Mouse (Mus musculus) mesoderm, embryonic 11.5 days (tissue): ENCODE measurements around the gene Il2rb.
A peak's percentile ranks its signal among the peaks of the same experiment; 100 is the strongest.

Source experiments
- DNase-seq: peaks from one replicate; pipeline ENCODE4 v3.0.0-alpha.2; 2012; ENCODE audit warnings: low read depth, low spot score

Il2rb gene

DNA sequence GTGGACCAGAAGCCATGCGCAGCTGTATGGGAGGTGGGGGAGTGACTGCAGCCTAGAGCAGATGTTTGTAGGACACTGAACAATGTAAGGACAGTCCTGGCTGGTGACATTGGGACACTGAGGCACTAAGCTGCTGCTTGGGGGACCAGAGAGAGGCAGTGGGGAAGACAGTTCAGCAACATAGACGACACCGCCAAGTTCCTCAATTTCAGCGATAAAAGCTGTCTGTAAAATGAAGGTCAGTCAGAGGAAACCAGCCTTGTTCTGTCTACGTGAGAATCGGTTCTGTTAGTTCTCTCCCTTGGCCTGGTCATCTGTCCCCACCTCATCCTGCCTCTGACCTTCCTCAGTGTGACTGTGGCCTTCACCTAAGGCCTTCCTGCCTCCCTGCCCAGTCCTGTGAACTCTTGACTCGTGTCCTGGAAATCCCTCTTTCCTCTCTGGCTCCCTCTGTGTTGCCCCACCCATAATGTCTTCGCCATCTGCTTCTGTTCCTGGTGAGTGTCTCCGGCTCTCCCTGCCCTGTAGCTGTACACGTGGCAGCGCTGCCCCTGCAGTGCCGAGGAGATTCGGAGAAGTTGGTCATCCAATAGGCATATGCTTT is 25.1 kb upstream of the Il2rb start:
- DNase-seq = no peak

DNA sequence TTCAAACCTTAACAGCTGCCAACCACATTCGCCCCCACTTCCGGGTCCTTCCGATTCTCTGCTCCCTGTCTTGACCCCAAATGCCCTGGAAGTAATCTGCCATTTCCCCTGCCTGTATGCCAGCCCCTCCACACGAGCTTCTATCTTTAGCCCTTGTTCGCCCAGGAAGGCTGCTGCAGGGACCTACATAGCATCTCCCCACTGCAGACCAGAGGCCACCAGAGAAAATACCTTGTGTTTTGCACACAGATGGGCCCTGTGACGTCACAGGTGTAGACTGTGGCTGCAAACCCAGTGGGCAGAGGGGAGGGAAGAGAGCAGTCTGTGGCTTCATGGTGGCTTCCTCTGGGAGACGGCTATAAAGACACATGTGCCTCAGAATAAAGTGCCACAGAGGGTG is 23.1 kb upstream of the Il2rb start:
- DNase-seq = no peak

DNA sequence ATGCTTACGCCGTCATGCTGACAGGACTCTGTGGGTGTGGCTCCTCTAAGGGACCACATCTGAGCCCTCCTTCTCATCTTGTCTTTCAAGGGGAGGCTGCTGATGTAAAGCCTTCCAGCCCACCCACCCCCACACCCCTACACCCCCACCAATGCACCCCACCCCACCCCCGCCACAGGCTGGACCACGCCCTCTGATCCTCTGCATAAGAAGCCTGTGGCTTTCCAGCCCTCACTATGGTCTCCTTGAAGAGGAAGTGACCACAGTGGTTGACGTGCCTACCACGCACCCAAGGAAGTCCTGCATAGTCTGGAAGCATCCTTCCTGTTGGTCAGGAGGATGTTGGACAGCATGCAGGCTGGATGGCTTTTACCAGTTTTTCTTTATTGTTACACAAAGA is 20.7 kb upstream of the Il2rb start:
- DNase-seq = no peak

DNA sequence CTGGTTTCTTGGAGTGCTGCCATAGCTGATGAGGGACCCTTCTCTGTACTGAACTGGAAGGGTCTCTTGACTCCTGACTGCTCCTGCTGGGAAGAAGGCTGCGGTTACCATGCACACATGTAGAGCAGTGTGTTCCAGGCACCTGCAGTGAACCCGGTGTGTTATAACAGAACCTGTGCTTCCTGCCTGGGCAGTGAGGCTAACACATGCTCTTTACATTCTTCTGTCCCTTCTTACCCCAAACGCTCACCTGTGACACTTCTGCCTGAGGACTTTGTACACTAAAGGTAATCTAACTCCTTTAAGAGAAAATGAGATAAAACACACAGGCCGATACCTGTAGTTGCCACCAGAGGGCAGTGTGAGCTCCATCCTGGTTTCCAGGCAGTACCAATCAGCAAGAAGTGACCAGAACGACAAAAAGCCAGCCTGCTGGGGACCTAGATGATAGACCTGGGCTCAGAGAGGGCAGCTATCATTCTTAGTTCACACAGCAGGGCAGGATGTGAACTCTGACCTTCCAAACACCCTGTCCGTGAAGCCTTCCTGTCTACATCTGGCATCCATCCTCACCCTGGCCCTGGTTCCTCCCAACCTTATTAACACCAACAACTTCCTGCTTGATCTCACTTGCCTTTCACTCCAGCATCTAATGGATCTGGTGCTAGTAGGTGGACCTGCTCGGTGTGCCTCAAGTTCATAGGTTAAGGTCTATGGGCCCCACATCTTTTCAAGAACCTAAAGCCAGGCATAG is 19.5 kb upstream of the Il2rb start:
- peak; percentile 82 for DNase-seq

DNA sequence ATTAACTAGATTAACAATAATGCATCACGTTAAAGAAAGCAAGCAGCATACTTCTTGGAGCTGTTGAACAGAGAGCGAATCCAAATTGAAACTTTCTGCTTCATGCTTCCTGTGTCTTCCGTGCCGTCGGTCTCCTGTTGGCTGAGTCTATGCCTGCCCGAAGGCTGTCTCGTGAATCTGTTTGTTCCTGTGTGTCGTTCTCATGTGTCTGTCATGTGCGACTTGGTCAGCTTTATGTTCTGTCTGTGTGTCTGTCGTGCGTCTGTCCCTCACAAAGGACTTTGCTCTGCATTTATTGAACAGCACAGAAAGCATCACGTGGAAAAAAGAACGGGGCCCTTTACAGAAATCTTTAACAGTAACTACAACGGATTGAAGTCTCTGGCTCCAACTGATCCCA is 17.9 kb upstream of the Il2rb start:
- DNase-seq = no peak

DNA sequence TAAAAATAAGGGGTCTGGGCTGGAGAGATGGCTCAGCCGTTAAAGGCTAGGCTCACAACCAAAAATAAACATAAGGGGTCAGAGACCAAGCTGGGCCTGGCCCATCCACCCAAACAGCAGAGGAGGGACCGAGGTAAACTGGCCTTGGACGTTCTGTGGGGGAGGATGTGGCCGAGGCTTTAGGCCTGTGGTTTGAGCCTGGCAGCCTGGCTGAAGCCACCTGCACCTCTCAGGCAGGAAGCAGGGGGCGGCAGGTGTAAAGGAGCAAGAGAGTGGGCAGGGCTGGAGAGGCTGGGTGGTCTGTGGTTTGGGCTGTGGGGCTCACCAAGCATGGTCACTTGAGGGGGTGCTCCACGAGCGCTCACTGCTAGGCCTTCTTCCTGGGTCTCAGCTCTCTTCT is 16.9 kb upstream of the Il2rb start:
- DNase-seq = no peak

DNA sequence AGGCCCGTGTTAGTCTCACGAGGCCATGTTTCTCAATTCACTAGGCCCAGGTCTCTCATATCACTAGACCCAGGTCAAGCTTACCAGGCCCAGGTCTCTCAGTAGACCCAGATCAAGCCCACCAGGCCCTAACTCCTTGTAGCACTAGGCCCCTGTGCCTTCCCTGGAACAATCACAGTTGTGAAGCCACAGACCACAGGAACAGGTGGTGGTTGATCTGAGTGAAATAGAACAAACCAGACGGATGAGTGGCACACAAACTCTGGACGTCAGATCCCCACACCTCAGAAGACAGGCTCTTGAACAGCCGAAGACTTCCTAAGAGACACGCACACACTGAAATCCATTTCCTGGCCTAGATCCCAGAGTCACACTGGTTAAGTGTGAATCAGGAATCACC is 15.7 kb upstream of the Il2rb start:
- no peak for DNase-seq

DNA sequence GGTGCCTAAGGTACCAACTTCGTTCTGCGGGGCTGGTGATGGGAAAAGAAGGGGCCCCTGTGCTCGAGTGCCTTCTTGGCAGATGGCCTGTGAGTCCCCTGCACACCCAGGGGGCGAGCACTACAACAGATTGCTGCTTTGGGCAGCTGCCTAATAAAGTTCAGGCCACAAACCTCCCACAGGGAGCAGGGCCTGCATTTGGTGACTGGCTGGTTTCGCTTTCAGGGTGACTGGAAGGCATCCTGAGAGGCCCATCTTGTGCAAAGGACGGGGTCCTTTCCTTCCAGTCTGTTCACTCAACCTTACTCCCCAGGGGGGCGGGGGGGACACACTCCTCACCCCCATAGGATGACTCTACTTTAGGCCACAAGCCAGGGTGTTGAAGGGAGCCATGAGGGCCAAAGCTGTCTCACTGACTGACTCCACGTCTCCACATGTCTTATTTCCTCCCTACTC is 15.1 kb upstream of the Il2rb start:
- DNase-seq = no peak

DNA sequence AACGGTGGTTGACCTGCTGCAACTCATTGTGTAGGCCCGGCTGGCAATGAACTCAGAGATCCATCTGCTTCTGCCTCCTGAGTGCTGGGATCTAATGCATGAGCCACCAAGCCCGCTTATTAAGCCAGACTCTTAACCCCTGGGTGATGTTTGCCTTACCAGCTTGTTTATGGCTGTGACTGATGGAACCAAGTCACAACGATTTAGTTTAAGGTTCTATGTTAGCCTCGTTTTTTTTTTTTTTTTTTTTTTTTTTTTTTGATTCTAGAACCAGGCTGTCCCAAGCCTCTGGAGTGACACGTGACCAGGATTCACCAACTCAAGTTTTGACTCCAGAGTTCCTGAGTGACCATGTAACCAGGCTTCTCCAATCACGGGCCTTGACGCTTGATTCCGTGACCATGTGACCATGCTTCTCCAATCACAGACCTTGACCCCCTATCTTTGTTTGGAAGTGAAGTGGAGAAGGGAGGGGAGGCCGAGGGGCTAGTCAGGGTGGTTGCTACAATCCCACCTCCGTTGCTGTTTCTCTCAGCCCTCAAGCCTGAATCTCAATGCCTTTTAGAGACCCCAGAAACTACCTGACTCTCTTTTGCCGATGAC is 14.3 kb upstream of the Il2rb start:
- DNase-seq = peak; percentile 77

DNA sequence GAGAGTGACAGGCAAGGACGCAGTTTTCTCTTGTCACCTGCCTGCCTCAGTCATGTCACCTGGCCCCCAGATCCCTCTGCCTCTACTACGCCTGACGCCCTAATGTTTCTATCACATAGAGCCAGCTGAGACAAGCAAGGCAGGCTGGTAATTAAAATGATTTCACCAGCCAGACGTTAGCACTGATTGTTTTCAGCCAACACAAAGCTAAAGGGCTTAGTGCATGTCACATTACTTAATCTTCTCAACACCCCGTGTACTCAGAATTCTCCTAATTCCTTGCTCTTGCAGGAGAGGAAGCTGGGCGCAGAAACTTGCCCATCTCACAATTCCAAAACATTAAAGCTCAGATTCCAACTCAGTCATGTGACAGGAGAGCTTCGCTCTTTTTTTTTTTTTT is 13.4 kb upstream of the Il2rb start:
- no peak for DNase-seq

DNA sequence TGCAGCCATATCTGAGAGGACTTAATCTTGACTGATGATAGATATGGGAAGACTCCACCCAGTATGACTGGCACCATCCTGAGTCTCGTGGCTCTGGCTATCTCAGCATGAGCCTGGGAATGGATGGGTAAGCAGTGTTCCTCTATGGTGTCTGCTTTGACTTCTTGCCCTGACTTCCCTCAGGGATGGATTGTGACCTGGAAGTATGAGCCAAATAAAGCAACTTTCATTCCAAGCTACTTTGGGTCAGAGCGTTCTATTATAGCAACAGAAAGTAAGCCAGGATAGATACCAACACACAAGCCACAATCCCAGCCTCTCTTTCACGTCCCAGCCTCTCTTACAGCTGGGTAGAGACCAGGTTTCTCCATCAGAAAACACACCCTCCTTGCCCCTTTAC is 10.5 kb upstream of the Il2rb start:
- DNase-seq = no peak

DNA sequence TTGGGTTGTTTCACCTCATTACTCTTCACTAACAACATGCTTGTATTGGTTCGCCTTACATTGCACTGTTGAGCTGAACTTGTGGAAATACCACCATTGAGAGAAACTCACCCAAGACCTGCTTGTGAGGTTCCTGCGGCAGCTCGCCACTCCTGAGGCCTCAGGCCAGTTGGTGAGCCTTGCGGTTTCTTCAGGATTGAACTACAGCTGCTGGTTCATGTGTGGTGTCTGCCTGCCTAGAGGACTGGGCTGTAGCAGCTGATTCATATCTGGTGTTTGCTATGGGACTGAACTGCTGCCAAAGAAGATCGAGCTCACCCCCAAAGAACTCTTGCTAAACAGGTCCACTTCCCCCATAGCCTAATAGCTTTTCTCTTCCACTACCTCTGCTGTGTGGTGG is 9.7 kb upstream of the Il2rb start:
- DNase-seq = no peak

DNA sequence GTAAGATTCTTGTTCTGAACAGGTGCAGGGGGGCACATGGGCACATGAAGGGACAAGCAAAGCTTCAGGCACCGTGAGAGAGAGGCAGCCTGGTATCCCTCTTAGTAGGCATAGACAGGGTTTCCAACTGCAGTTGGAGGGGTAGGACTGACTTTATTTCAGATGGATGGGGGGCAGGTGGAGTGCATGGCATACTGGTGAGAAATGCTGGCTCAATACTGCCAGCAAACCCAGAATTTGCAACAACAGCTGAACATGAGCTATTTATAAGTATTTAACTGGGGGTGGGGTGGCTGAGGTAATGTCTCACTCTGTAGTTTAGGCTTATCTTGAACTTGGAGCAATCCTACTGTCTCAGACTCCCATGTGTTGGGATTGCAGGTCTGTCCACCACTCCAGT is 8.9 kb upstream of the Il2rb start:
- DNase-seq = no peak

DNA sequence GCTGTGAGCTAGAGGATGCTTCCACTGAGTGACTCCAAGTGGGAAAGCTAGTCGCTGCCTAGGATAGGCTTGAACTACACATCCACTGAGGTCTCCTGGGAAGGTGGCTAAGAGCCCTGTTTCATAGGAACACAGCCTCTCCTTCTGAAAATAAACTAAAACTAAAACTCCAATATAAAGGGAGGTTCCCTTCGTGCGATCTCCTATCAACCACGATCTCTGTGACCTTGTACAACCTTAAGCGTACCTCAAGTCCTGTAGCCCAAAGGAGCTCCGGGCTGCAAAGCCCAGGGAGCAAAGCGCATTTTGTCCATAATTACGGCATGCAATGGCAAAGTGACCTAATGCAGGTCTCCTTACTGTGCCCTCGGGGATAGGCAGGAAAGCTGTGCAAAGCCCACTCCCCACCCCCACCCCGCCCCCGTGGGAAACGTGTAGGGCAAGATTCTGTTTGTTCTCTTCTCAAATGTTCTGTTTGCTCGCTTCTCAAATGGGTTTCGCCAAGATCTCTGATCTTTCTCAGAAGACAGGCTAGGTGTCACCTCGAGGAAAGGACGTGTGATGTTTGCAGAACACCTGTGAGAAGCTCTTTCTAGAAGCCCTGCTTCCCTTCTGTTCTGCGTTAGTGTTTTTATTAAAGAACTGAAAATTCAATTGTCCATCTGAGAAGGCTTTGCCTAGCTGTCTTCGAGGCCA is 7.5 kb upstream of the Il2rb start:
- no peak for DNase-seq

DNA sequence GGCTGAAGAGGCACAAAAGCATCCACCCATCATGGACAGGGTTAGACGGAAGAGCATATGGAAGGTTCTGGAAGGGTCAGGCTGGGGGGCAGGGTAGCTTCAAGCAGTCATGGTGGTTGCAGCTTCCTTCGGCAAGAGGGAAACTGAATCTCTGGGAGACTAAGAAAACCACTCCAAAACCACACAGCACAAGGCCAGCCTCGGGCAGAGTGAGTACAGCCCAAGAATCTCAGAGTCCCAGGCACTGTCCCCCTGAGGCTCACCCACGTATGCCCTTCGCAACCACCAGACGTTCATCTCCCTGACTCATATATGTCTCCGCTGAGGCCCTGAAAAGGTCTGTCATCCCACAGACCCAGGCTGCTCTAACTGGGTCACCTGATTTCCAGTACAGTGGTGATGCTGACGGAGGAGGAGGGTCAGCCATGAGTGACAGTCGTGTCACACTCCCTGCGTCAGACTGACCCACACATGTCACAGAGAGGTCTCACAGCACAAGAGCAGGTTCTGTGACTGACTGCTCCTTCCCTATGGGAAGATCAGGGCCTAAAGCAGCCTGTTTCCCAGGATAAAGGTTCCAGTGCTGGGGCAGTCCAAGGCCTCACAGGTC is 1.6 kb downstream of the Il2rb start:
- DNase-seq = no peak

DNA sequence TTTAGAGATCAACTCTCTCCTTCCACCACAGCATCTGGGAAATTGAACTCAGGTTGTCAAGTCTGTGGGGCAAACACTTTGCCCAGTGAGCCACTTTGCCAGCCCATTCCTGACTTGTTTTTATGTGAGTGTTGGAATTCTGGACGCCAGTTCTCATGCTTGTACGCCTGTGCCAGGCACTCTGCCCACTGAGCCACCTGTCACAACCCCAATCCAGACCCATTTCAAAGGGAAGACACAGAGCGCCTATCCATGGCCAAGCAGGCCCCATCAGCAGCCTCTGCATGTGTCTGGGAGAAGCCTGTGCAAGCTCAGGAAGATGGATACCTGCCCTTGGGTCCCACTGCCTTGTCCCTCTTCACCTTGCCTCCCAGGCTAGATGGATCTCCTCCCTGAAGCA is 3.8 kb downstream of the Il2rb start:
- DNase-seq = no peak

DNA sequence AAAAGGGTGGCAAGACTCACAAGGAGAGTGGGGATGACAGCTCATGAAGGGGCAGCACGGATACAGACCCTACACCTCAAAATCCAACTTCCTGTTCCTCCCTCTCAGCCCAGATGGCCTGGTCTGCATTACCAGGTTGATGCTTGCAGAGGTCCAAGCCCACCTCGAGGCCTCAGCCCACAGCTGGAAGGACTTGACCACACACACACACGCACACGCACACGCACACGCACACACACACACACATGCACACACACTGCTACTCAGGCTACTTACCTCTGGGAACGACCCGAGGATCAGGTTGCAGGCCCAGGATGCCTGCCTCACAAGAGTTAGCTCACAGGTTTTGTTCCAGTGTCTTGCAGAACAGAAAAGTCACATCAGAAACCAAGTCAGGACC is 5.2 kb downstream of the Il2rb start:
- DNase-seq = no peak

DNA sequence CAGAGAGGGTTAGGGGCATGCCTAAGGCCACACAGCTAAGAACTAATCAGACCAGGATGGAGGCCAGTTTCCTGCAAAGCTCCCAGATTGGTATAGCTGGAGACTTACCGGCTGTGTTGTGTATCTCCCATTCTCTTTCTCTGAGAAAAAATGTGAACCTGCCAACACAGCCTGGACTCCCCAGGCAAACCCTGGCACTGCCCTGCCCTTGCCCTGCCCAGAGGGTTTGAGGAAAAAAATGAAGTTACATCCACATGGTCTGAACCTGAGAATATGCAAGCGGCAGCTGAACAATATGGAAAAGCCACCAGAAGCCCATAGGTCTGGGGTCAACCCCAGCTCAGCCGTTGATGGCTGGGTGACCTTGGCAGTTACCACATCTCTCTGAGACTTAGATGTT is 5.8 kb downstream of the Il2rb start:
- DNase-seq = no peak

DNA sequence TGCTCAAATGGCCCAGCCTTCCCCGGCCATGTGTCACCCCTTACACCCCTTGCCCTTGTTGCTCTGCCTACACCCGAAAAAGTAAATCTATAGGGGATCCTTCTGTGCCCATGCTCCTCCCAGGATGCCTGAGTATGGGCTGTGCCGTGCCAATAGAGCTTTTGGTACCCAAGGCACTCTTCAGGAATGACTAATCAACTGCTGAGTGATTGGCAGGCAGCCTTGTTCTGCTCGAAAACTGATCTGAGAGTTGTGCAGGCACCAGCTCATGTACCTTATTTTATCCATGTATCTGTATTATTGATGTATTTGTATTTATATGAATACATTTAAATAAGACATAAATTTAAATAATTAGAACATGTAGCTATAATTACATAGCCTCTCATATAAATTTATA is 8.0 kb downstream of the Il2rb start:
- DNase-seq = no peak

DNA sequence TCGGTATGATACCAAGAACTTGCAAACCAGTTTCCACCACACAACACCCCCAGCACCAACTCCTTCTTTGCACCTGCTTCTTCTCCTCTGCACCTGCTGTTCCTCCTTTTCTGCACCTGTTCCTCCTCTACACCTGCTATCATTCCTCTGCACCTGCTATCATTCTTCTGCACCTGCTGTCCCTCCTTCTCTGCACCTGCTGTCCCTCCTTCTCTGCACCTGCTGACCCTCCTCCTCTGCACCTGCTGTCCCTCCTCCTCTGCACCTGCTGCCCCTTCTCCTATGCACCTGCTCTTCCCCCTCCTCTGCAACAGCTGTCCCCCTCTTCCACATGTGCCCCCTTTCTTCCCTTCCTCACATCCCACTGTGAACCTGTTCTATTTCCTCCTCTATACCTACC is 8.5 kb downstream of the Il2rb start:
- no peak for DNase-seq

DNA sequence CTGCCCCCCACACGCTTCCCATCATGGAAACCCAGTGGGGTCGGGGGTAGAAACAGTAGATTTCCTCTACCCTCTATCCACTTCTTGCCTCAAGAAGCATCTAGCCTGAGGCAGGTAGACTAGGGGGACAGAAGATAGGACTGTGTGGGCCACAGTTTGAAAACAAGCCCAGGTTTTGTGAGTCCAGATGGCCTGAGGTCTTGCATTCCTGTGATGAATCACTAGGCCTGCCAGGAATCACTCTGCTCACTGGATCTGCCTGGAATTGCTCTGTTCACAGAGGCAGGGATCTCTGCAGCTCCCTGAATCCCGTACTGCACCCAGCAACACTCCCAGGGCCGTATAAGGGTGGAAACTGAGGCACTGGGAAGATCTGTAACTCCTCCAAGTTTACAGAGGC is 11.8 kb downstream of the Il2rb start:
- DNase-seq = no peak

DNA sequence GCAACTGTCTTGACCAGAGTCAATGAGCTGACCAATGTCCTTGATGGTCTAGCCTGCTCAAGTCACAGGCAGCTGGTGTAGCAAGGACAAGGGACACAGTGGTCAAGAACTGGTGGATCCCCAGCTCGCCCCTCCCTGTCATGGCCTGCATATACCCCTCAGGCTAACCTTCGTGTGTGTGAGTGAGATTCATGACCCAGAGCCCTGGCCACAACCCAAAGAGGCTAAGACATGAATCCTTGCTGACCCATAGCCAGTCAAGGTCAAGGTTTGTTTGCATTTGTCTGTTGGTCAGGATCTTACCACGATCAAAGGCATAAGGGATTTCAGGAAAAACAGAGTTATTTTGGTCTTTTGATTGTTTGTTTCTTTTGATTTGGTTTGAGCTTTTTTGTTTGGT is 12.6 kb downstream of the Il2rb start:
- DNase-seq = no peak
